Mouse (Mus musculus) G1E (cell line): ENCODE measurements at regions not wholly inside any gene's neighbourhood (a gene's known extent, or its start where the extent isn't known, plus 50 kb on each side); places are given as distances from the start of the nearest gene placed in this dataset.

Experiments
- CTCF ChIP-seq: IDR thresholded peaks from 2 replicates; pipeline ENCODE4 v1.5.1; 2012; ENCODE audit warnings: low read depth, low read length, inconsistent platforms, mixed read lengths
- GATA1 ChIP-seq: IDR thresholded peaks from 2 replicates; pipeline ENCODE4 v1.6.1; 2012; ENCODE audit warnings: borderline replicate concordance, low read length, inconsistent platforms, mixed read lengths
- GATA2 ChIP-seq: IDR thresholded peaks from 2 replicates; pipeline ENCODE4 v1.6.1; 2012; ENCODE audit warnings: low read depth, low read length, inconsistent platforms, borderline replicate concordance
- POLR2AphosphoS5 ChIP-seq: IDR thresholded peaks from 2 replicates; pipeline ENCODE4 v1.6.1; 2012; ENCODE audit warnings: low read depth, low read length, inconsistent platforms; ENCODE audit not compliant: insufficient replicate concordance
- TAL1 ChIP-seq: conservative IDR thresholded peaks from 2 replicates; pipeline ENCODE4 v1.6.1; 2012; ENCODE audit warnings: low read depth, low read length, inconsistent platforms, mixed read lengths

GRCm38 (mm10) chr15:62470683-62471331, 1374.2 kb downstream of the Gsdmc2 start:
- no peak for TF ChIP-seq GATA1
- TF ChIP-seq CTCF = no peak
- no peak for TF ChIP-seq TAL1
- no peak for TF ChIP-seq POLR2AphosphoS5
- no peak for TF ChIP-seq GATA2
